Mouse (Mus musculus) lung, postnatal 14 days (tissue): ENCODE results near the gene Med22.
"Not testable (repeated sequence)": the region's sequence is repeated elsewhere in the genome, so short reads cannot be mapped to it uniquely, and the experiment has no call there.

ENCODE experiments used
- DNase-seq: peaks from one replicate; pipeline ENCODE4 v3.0.0; 2021

The Med22 gene

DNA sequence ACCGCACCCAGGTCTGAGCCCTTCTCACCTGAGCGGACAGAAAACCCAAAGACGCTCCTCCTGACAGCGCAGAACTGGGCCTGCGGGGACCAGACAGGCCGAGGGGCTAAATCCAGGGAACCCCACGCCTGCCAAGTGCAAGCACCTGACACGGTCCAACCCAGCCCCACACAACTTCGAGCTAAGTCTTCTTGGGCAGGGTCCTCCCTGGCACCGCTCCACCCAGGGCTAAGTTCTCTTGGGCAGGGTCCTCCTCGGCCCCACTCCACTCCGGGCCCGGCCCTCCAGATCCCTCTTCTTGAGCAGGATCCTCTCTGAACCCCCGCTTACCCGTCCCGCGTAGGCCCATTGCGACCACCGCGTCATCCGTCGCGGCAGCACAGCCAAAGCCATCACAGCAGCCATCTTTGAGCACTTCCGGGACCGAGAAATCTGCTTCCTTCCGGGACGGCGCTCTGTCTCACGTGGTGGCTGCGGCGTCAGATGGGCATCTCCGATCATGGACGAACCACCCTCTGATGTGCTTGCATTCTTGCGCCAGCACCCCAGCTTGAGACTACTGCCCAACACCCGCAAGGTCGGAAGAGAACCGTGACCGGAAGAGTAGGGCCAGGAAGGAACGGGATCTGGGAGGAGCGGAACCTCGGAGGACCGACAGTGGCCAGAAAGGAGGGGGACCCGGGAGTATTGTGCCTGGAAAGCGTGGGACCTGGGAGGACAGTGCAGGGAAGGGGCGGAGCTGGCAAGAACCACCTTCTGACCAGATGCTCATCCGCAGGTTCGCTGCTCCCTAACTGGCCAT lies 5.7 kb upstream of the Med22 start, which contains the start of the genes Surf2 and Surf1:
Surf2 (plus strand) TSS at position 441 of the 802 bp plus-strand sequence.
Surf1 (minus strand) TSS at position 604 of the 802 bp plus-strand sequence.
- peak; percentile 74 for DNase-seq

DNA sequence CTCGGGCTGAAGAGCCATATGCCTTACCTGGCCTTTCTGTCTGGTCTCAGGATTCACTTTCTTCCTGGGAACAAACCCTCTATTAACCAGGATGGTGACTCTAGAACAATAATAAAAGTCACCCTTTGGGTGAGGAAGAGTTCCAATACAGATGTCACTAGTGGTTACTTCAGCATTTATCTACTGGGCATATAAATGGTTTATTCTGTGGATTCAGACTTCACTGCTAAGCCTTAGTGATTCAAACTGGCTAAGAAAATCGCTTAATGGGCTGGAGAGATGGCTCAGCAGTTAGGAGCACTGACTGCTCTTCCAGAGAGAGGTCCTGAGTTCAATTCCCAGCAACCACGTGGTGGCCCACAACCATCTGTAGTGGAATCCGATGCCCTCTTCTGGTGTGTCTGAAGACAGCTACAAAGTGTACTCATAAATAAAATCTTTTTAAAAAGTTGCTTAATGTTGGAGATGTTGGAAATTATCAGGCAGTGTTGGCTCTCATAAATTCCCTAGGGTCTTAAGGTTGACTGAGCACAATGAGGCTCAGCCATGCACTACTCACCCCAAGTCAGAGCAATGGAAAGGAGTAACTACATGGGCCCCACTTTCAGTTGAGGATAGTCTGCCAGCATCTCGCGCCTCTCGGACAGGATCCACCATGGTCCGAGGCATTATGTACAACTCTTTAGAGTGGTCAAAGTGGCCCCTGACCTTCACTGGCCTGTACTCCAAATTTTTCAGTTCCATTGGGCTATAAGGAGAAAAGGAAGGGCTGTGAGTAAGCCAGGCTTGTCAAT lies 3.9 kb upstream of the Med22 start:
- no peak for DNase-seq

DNA sequence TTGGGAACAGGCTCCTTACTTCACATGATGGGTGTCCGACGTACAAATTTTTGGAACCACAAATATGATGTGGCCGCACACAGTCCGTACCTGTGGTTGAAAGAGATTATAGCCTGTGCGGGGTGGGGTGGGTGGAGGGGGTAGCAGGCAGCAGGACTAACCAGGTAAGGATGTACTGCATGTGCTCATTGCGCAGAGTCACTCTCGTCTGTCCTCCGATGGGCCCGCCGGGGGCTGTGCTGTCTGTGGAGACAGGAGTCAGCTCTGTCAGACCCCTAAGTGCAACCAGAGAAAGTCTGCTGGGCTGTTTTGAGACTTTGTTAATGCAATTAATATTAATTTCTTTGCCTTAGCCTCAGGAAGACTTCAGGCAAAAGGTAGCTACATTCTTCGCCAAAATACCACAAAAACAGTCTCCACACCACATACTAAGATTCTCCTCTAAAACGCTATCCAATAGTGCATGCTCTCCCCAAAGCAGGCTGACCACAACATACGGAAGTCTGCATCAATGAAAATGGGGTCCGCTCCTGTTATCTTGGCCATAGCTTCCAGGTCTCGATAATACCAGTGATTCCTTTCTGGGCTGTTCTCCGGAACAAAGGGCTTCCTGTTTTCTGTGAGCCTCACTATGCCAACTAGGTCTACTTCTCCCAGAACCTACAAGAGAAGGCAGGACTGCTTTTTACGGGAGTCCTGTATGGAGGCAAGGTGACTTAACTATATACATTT lies 3.1 kb upstream of the Med22 start:
- no peak for DNase-seq

DNA sequence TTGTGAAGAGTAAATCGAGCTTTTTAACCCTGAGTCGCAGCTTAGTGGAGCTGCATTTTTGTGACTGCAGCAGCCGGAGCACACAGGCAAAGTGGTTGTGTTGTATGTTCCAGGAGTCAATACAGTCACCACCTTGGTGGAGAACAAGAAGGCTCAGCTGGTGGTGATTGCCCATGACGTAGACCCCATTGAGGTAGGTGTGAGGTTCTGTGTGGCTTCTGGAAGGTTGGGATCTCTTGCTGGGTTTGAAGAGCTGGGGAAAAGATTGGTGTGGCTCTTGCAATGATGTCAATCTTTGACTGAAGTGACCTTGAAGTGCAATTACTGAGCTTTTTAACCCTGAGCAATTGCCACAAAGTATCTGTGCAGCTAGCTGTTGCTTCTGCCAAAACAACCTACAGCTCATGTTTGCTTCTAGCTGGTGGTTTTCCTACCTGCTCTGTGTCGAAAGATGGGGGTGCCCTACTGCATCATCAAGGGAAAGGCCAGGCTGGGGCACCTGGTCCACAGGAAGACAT lies 1.8 kb upstream of the Med22 start:
- DNase-seq = no peak

DNA sequence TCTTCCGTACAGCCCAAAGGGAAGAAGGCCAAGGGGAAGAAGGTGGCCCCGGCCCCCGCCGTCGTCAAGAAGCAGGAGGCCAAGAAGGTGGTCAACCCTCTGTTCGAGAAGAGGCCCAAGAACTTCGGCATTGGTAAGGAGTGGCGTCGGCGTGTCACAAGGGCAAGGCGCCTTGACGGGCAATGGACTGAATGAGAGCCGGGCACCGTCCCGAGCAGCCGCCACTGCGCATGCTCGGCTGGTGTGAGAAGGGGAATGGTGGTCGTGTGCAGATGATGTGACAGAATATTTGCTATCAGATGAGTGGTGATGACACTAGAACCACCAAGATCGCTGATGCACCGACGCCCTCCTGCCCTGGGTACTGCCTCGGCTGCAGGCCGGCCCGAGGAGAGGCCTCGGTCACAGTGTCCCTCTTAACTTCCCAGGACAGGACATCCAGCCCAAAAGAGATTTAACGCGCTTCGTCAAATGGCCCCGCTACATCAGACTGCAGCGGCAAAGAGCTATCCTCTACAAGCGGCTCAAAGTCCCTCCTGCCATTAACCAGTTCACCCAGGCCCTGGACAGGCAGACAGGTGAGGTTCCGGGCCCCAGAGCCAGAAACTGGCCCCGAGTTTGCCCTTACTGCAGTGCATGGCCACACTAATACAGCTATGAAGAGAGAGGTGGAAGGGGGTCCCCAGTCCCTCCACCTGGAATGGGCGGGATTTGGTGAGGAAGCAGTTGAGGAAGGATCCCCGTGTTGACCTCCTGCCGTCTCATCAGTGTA lies 703 bp upstream of the Med22 start:
- peak; percentile 55 for DNase-seq

DNA sequence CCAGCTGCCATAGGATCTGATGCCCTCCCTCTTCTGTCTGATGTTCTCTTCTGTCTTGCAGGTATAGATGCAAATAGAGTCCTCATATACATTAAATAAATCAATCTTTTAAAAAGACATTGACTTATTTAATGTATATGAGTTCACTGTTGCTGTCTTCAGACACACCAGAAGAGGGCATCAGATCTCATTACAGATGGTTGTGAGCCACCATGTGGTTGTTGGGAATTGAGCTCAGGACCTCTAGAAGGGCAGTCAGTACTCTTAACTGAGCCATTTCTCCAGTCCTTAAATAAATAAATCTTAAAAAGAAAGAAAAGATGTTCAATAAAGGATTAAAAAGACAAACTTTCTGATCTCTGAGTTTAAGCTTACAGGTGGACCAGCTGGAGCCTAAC lies 1.1 kb downstream of the Med22 start:
- no peak for DNase-seq

DNA sequence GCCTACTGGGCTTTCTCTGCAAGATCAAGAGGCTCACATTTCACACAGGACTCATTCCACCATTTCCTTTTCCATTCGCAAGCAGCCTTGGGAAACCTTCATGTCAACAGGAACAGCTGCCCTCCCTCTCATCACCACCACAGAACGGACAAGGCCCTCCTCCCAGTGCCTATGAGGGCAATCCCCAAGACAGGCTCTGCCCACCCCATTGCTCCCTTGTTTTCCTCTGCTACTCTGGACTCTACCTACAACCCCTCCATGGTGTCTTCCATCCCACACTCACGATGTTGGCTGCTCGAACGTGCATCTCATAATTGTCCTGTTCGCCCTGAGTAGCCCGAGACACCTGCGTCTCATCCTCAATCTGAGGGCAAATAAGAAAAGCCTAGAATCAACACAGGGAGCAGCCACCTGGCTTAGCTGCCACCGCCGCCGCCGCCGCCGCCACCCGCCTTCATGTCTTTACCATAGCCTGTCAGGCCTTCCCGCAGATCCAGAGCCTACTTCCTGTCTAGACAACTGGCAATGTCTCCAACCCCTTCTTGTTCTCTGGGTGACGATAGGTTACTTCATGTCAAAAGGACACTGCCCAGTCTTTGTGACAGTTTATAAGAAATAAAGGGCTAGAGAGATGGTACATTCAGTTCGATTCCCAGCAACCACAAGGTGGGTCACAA lies 1.6 kb downstream of the Med22 start:
- DNase-seq = no peak

DNA sequence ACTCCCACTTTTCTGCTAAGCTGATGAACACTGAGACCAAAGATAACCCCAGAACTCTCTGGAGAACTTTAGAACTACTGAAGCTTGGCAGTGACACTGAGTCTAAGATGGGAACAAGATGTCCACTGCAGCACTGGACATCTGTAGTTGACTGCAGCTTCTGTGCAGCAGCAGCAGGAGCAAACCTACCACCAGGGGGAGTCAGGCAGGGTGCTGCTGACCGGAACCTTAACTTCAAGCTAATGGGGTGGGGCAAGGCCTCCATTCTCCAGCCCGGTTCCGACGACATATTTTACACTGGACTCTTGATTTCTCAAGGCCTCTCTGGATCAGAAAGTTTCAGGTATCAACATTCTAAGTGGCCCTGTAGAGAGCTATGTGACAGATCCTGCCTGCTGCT lies 3.4 kb downstream of the Med22 start:
- DNase-seq = peak; percentile 60

DNA sequence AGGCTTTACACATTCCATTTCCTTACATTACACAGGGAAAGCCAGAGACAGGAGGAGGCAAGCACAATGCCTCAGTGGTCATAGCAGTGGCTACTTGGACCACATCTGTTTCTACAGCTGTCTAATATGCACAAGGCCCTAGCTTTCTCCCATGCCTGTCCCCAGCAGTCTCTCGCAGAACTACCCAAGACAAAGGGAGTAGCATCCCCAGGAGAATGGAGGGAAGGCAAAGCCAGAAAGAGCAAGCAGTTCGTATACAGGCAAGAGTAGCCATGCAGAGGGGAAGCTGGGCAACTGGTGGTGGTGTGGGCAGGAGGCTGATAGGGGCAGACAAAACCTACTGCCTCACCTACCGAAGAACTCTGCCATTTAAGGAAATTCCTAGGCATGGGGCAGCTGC lies 4.0 kb downstream of the Med22 start:
- no peak for DNase-seq

DNA sequence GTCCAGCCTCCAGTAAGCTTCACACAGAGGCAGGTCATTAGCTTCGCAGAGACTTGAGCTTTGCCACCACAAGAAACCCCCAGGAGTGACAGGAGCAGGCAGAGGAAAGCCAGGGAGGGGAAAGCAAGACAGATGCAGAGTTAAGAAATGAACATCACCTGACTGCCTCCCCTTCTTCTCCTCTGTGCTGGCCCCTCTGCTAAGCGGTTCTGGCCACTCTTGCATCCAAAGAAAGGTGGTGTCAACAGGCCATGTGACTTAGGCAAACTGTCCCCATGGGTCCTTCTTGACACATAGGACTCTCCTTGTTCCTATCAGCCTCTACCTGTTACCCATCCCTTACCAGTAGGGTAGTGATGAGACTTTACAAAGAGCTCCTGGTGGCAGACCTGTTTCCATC lies 4.5 kb downstream of the Med22 start:
- no peak for DNase-seq

DNA sequence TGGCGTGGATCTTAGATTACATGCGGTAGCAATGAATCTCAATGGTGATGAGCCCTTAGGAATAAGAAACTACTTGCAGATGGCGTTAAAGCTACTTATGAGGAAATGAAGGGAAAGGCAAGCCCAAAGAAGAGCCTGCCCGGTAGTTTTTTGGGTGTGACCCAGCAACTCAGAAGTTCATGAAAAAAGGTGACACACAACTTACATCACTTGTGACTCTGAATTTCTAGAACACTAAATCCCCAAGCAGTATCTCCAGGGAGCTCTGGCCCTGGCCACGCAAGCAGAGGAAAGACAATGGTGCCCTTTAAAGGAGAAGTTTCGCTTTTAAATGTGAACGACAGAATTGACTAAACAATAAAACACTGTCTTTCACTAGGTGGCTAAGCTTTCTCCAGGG lies 7.2 kb downstream of the Med22 start:
- no peak for DNase-seq

DNA sequence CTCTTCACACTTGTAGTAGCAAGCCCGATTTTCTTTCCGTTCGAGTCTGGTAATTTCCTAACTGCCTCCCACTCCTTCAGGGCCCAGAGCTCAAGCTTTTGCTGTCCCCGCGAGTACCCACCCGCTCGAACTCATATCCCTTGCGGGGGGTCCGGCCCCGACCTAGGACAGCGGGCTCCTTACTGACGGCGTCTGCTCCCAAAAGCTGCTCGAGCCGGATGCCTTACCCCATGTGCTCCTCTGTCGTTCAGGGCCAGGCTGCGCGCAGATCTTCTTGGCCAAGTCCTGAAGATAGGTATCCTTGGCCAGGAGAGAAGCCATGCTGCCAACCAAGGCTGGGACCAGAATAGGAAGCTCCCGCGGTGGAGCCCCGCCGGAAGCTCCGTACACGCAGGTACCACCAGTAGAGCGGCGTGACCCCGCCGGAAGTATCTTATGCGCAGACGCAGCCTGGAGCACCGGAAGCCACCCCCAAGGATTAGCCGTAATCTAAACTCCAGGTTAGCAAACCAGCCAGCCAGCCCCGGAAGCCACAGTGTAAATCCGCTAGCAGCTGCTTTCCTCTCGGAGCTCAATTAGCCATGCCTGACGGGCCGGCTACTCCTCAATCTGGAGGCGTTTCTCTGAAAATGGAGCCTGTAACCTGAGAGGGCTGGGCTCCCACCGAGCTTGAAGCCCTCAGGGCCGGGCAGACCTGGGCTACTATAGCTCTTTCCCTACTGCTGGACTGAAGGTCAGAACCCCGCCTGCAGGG lies 7.8 kb downstream of the Med22 start, which contains the start of gene Surf6:
Surf6 (minus strand) TSS at position 413 of the 754 bp plus-strand sequence.
- peak; percentile 93 for DNase-seq

DNA sequence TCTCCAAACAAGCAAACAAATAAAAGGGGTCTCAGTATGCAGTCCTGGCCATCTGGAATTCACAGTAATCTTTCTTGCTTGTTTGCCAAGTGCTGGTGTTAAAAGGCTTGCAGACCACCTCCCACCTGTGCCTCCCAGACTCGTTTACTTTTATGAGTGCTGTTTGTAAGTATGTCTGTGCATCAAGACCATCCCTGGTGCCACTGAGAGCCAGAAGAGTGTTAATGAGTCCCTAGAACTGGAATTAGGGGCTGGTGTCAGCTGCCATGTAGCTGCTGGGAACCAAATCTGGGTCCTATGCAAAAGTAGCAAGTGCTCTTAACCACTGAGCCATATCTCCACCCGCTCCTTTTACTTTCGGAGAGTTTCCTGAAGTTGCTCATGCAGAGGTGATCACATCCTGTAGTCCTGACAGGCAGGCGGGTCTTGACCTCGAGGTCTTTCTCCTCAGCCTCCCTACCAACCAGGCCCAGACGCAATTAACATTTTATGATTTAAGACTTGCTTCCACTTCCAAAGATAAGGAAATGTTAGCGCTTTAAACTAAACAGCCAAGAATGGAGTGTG lies 8.6 kb downstream of the Med22 start:
- no peak for DNase-seq

DNA sequence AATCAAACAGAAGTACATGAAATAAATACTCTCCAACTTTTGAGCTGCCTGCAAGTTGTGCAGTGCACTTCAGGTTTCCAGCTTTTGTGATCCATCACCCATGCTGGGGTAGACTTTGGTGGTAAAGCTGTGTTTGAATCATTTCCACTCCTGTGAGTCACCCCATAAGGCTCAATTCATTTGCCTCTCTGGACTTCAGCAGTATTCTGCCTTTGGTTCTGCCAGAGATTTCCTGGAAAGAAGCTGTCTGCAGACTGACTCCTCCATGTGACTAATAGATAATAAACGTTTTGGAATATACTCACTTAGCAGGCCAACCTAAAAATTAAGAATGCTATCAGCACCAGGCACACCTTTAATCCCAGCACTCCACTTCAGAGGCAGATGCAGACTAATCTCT lies 9.7 kb downstream of the Med22 start:
- no peak for DNase-seq

DNA sequence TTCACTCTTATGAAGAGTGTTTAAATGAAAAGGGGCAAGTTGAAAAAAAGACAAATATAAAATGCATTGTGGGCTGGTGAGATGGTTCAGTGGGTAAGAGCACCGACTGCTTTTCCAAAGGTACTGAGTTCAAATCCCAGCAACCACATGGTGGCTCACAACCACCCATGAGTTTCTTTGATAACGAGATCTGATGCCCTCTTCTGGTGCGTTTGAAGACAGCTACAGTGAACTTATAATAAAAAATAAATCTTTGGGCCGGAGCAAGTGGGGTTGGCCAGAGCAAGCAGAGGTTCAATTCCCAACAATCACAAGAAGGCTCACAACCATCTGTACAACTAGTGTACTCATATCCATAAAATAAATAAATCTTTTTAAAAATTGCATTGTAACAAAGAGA lies 14.6 kb downstream of the Med22 start:
- DNase-seq = no peak

DNA sequence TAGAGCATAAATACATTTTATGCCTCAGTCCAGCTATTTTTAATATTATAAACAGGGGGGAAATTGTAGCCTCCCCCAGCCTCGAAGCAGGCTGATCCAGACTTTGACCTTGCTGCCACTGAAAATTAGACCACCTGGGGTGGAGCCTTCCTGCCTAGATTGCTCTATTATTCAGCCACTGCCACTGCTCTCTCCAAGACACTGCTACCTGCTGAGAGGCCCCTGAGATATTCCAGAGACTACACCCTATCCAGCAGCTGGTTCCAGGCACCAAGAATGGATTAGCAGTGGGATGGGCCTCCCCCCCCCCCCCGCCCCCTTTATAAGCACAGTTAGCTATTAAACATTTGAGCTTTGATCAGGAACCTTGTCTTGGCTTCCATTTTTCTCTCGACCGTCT lies 24.3 kb downstream of the Med22 start:
- DNase-seq = not testable (repeated sequence)

DNA sequence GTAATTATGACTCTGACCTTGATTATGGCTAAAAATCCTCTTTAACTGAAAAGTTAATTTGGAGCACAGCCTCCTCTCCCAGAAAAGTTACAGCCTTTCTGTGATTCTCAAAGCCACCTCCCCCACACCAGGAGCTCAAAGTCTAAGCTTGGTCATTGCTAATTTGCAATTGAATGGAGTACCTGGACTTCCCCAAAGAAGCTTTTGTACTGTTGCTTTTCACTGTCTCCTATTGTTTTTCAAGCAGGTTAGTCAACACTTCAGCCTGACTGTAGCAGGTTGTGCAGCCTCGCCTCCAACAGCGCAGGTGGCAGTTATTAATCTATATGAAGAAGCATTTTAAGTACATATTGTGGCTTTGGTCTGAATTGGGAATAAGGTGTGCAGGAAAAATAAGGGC lies 24.9 kb downstream of the Med22 start:
- DNase-seq = not testable (repeated sequence)

DNA sequence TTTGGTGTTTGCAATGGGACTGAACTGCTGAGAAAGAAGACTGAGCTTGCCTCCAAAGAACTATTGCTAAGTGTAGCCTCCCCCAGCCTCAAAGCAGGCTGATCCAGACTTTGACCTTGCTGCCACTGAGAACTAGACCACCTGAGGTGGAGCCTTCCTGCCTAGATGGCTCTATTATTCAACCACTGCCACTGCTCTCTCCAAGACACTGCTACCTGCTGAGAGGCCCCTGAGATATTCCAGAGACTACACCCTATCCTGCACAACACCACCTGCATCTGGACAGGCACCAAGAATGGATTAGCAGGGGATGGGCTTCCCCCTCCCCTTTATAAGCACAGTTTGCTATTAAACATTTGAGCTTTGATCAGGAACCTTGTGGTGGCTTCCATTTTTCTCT lies 31.9 kb downstream of the Med22 start:
- DNase-seq = no peak

DNA sequence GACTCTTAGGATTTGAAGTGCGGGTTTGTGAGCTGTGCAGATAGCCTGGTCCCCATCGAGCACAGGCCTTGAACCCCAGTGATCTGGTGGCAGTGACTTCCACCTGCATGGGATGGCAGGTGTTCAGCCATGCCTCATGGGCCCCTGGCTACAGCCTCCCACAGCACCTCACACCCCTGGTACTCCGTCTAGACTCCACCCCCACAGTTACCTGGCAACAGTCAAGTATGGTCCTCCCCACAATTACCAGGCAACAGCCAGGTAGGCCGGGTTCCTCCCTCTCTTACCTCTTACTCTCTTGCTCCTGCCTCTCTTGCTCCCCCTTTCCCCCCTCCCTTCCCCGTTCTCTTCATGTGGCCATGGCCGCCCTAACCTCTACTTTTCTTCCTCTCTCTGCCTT lies 39.8 kb downstream of the Med22 start:
- no peak for DNase-seq

DNA sequence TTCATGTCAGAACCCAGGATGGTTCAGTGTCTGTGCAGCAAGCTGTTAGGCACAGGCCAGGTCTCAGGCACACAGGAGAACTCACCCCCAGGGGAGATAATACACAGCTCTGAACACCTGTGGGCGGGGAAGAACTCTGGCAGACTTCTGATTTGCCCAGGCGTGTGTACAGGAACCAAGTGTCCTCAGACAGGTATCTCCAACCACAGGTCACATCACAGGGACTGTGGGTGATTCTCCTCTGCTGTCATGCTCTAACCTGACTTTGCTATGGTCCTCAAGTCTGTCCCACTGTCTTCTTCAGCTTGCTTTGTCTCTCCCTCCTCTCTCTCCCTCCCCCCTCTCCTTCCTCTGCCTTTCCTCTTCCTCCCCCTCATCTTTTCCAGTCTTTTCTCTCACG lies 45.6 kb downstream of the Med22 start, which contains the start of gene Abo:
Abo (minus strand) TSS at position 101 of the 400 bp plus-strand sequence.
- DNase-seq = no peak

DNA sequence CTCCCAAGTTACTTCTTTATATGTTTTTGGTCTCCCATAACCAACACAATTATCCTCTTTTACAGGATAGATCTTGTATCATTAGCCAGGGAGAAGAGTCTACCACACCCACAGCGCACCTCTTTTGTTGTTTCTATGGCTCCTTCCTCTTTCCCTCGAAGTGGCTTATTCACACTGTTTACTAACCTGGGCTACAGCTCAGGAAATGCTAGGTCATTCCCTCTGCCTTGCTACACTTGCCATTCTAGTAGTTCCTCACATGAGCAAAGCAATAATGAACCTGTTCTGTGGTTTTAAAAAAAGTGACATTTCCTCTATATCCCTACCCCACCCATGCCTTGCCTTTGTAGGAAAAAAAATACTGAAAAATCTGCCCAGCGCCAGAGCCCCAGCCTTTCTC lies 47.6 kb downstream of the Med22 start:
- DNase-seq = no peak
